Mouse (Mus musculus): ENCODE data around the gene Pitx2.

- TF ChIP-seq POLR2A (IDR thresholded peaks at IDR 0.05; ENCODE audit: low read depth, low read length) (no peak), CTCF (conservative IDR thresholded peaks at IDR 0.05; ENCODE audit: insufficient read depth, insufficient read length, low read depth, low read length) (no peak)
Observed at GRCm38 (mm10) chr3:129215751-129216331, 16.2 kb downstream of the Pitx2 start.

Measured in kidney, adult 2 months (tissue).